Mouse (Mus musculus) embryo, embryonic 10 days (tissue): ENCODE measurements around the gene Trim29.

Experiments
- DNase-seq: peaks from one replicate; pipeline ENCODE4 v3.0.0-alpha.2; 2015; ENCODE audit warnings: low spot score

Trim29 gene

GRCm38 (mm10) chr9:43313805-43314204, 3.2 kb downstream of the Trim29 start:
- DNase-seq, result no peak

- DNase-seq, result peak; percentile 38
Observed at GRCm38 (mm10) chr9:43315320-43315950, 4.8 kb downstream of the Trim29 start.

- DNase-seq, result no peak
Observed at GRCm38 (mm10) chr9:43316466-43316865, 5.8 kb downstream of the Trim29 start.

GRCm38 (mm10) chr9:43318661-43319060, 8.0 kb downstream of the Trim29 start:
- no peak for DNase-seq

- no peak for DNase-seq
Observed at GRCm38 (mm10) chr9:43321951-43322350, 11.3 kb downstream of the Trim29 start.

- DNase-seq, result no peak
Observed at GRCm38 (mm10) chr9:43322666-43323065, 12.0 kb downstream of the Trim29 start.

GRCm38 (mm10) chr9:43325486-43325885, 14.8 kb downstream of the Trim29 start:
- no peak for DNase-seq

GRCm38 (mm10) chr9:43326015-43326631, 15.5 kb downstream of the Trim29 start:
- no peak for DNase-seq

GRCm38 (mm10) chr9:43327182-43328129, 16.8 kb downstream of the Trim29 start:
- peak; percentile 71 for DNase-seq

GRCm38 (mm10) chr9:43330426-43330825, 19.8 kb downstream of the Trim29 start:
- DNase-seq, result no peak

- DNase-seq, result no peak
Observed at GRCm38 (mm10) chr9:43331476-43332471, 21.1 kb downstream of the Trim29 start.

GRCm38 (mm10) chr9:43334476-43334875, 23.8 kb downstream of the Trim29 start:
- no peak for DNase-seq

- no peak for DNase-seq
Observed at GRCm38 (mm10) chr9:43337636-43338035, 27.0 kb downstream of the Trim29 start.

GRCm38 (mm10) chr9:43338067-43338466, 27.4 kb downstream of the Trim29 start:
- DNase-seq, result no peak

- peak; percentile 79 for DNase-seq
Observed at GRCm38 (mm10) chr9:43339614-43340020, 29.0 kb downstream of the Trim29 start.

GRCm38 (mm10) chr9:43350089-43350488, 39.4 kb downstream of the Trim29 start:
- no peak for DNase-seq

GRCm38 (mm10) chr9:43351015-43351414, 40.4 kb downstream of the Trim29 start:
- DNase-seq, result no peak

GRCm38 (mm10) chr9:43357011-43357410, 46.4 kb downstream of the Trim29 start:
- DNase-seq, result no peak

GRCm38 (mm10) chr9:43358591-43359323, 48.1 kb downstream of the Trim29 start:
- peak; percentile 75 for DNase-seq

- no peak for DNase-seq
Observed at GRCm38 (mm10) chr9:43368781-43369180, 58.1 kb downstream of the Trim29 start.

- DNase-seq, result no peak
Observed at GRCm38 (mm10) chr9:43383871-43384270, 73.2 kb downstream of the Trim29 start.
